Mouse (Mus musculus): Measurements from ENCODE around the gene Zbed4. TPM values are rescaled to one million over a fixed set of nuclear protein-coding genes. Genes with fewer than 3 reads are reported as not detected.
A peak's percentile ranks its signal among the peaks of the same experiment; 100 is the strongest.
"Not testable (repeated sequence)": the region's sequence is repeated elsewhere in the genome, so short reads cannot be mapped to it uniquely, and the experiment has no call there.

Zbed4 gene
- polyA plus RNA-seq, 1 experiment from 2014 or later, result 12.2 TPM

DNA sequence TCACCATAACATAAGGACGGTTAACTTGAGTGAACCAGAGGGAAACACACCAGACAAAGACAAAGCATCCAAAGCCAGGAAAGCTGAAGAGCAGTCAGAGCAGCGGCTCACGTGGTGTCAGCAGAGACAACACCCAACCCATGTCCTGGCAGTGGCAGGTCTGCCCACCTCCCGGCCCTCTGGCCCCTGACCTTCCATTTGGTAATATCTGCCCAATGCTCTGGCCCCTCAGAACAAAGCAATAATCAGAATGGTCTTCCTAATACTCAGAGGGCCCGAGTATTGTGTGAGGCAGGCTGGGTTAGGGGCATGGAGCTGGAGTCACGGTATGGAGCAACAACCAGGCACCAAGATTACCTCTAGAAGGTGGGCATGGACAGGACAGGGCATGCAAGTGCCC lies 28.3 kb upstream of the Zbed4 start:
- 0 out of 2 replicates have a peak, but pooled peaks cover 2% of the 10 kb centered on the region for H3K4me1 ChIP-seq
- no peak for ATAC-seq (ENCODE audit: insufficient number of reproducible peaks, low FRiP score, low TSS enrichment, low read depth)
- no peak overlapping the region for H3K4me3 ChIP-seq
- H3K9ac ChIP-seq, result no peak overlapping the region
- 84% methylated on average over 6 of the region's 6 CpGs for WGBS
- no peak overlapping the region for H3K4me2 ChIP-seq
- H3K27ac ChIP-seq, result no peak overlapping the region
- peaks cover 76% of the 10 kb centered on the region for H3K36me3 ChIP-seq
- no peaks in the 10 kb centered on the region for H3K27me3 ChIP-seq
- no peaks in the 10 kb centered on the region for H3K9me3 ChIP-seq

DNA sequence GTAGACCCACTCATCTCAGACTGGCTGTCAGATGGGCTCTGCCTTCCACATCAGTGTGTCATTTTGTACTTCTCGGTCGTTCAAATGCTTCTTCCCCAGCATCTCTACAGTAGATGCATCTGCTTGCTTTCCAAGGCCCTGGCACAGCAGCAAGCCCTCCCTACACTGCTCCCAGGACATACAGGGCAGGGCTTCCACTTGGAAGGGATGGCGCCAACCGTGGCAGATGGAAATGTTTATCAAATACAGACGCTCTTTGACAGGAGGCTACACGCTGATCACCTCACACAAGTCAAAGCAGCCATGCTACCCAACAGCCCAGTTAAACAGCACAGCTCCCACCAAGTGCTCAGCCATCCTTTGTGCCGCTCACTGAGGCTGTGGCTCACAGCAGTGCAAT lies 27.1 kb upstream of the Zbed4 start:
- no peak overlapping the region for H3K9ac ChIP-seq
- H3K4me2 ChIP-seq, result no peak overlapping the region
- H3K9me3 ChIP-seq, result no peaks in the 10 kb centered on the region
- no peak for ATAC-seq (ENCODE audit: insufficient number of reproducible peaks, low FRiP score, low TSS enrichment, low read depth)
- H3K27me3 ChIP-seq, result no peaks in the 10 kb centered on the region
- H3K36me3 ChIP-seq, result peaks cover 77% of the 10 kb centered on the region
- no peak overlapping the region for H3K27ac ChIP-seq
- no peak overlapping the region for H3K4me3 ChIP-seq
- 0 out of 2 replicates have a peak, but pooled peaks cover 2% of the 10 kb centered on the region for H3K4me1 ChIP-seq
- 79% methylated on average over 7 of the region's 7 CpGs for WGBS

DNA sequence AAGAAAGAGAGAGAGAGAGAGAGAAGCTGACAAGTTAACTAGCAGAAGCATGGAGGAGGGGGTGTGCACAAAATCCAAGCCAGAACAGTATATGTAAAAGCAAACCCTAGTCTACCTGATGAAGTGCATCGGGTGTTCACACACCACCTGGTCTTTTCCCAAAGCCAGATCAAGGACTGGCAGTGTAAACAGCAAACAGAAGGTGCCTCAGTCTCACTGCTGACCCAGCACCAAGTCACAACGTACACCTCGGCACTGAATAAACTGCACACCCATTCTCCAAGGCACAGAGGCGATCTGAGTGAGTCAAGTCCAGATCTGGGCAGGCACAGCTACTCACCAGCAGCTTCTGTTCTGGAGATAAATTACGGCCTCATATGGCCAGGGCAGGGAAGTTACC lies 26.4 kb upstream of the Zbed4 start:
- Histone ChIP-seq H3K9ac (no peak overlapping the region), H3K27me3 (no peaks in the 10 kb centered on the region), H3K4me1 (0 out of 2 replicates have a peak, but pooled peaks cover 2% of the 10 kb centered on the region), H3K36me3 (peaks cover 80% of the 10 kb centered on the region), H3K4me3 (no peak overlapping the region), H3K9me3 (no peaks in the 10 kb centered on the region), H3K27ac (no peak overlapping the region), H3K4me2 (no peak overlapping the region)
- ATAC-seq (ENCODE audit: insufficient number of reproducible peaks, low FRiP score, low TSS enrichment, low read depth), result no peak
- 86% methylated on average over 5 of the region's 5 CpGs for WGBS

DNA sequence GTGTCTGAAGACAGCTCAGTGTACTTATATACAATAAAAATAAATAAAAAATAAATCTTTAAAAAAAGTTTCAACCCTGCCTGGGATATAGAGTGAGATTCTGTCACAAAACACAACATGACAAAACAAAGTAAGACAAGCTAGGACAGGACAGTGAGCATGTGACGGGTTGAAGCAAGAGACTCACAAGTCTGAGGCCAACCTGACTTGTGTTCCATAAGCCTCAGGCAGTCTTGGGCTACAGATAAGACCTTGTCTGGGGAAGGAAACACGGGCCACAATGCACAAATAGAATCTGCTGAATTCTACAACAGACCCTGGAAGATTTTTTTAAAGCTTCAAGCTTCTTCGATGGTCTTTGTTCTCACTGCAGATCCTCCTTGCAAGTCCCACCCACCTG lies 24.3 kb upstream of the Zbed4 start:
- Histone ChIP-seq H3K9me3 (no peaks in the 10 kb centered on the region), H3K9ac (no peak overlapping the region), H3K27ac (no peak overlapping the region), H3K4me2 (no peak overlapping the region), H3K27me3 (no peaks in the 10 kb centered on the region), H3K36me3 (peaks cover 74% of the 10 kb centered on the region), H3K4me1 (peaks cover 17% of the 10 kb centered on the region), H3K4me3 (no peak overlapping the region)
- 74% methylated on average over 3 of the region's 3 CpGs for WGBS
- ATAC-seq (ENCODE audit: insufficient number of reproducible peaks, low FRiP score, low TSS enrichment, low read depth), result no peak

GRCm38 (mm10) chr15:88730717-88731116 lies 20.7 kb upstream of the Zbed4 start:
- H3K36me3 ChIP-seq, result peaks cover 40% of the 10 kb centered on the region
- H3K27me3 ChIP-seq, result no peaks in the 10 kb centered on the region
- ATAC-seq (ENCODE audit: insufficient number of reproducible peaks, low FRiP score, low TSS enrichment, low read depth), result no peak
- no peak overlapping the region for H3K4me3 ChIP-seq
- H3K4me1 ChIP-seq, result peaks cover 25% of the 10 kb centered on the region
- H3K9ac ChIP-seq, result no peak overlapping the region
- WGBS, result 68% methylated on average over 3 of the region's 3 CpGs
- H3K4me2 ChIP-seq, result no peak overlapping the region
- H3K27ac ChIP-seq, result no peak overlapping the region
- H3K9me3 ChIP-seq, result no peaks in the 10 kb centered on the region

DNA sequence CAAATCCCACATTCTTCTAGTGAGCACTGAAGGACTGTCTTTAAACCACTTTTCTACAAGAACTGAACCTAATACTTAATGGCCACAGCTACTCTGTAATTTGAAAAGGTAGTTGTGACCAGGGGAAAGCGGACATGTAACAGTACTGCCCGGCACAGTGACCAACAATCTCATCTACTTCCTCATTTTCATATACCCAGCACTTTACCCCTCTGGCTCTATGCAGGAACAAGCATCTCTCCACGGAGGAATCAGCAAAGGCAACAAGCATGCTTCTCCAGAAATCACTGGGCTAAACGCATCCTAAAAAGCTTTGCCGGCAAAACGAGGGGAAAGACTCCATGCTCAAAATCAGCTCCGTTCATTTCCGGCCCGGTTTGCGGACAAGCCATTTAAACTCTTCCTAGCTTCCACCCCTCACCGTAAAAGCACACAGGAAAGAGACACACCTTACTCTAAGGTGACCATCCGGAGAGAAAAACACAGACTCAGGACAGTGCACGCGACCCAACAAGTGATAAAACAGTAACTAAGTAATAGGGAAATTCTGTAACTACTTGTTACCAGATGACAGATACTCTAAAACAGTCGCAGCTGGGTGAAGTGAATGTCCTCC lies 18.9 kb upstream of the Zbed4 start:
- 11% methylated on average over 15 of the region's 15 CpGs for WGBS
- Histone ChIP-seq H3K4me3 (peak overlapping the region; percentile 97), H3K27ac (peak overlapping the region; percentile 90; the same call in 1 of the 2 replicates), H3K9me3 (no peaks in the 10 kb centered on the region), H3K36me3 (peaks cover 29% of the 10 kb centered on the region), H3K4me2 (peak overlapping the region; percentile 60), H3K4me1 (peaks cover 25% of the 10 kb centered on the region), H3K27me3 (no peaks in the 10 kb centered on the region), H3K9ac (peak overlapping the region; percentile 98)
- no peak for ATAC-seq (ENCODE audit: insufficient number of reproducible peaks, low FRiP score, low TSS enrichment, low read depth)

- Histone ChIP-seq H3K27ac (peak overlapping the region; percentile 90), H3K36me3 (peaks cover 25% of the 10 kb centered on the region), H3K9ac (peak overlapping the region; percentile 98), H3K27me3 (no peaks in the 10 kb centered on the region), H3K4me3 (peak overlapping the region; percentile 97), H3K4me1 (peaks cover 25% of the 10 kb centered on the region), H3K9me3 (no peaks in the 10 kb centered on the region), H3K4me2 (peak overlapping the region; percentile 60)
- no peak for ATAC-seq (ENCODE audit: insufficient number of reproducible peaks, low FRiP score, low TSS enrichment, low read depth)
- under 1% methylated on average over 67 of the region's 86 CpGs for WGBS
Measured at GRCm38 (mm10) chr15:88733041-88733751, 18.3 kb upstream of the Zbed4 start.

- under 1% methylated on average over 91 of the region's 103 CpGs for WGBS
- Histone ChIP-seq H3K9ac (peak within 1 kb of the TSS; percentile 98), H3K4me2 (peak within 1 kb of the TSS; percentile 71), H3K36me3 (peaks cover 19% of the 10 kb centered on the region), H3K27me3 (no peaks in the 10 kb centered on the region), H3K4me3 (peak within 1 kb of the TSS; percentile 97), H3K27ac (peak within 1 kb of the TSS; percentile 90), H3K9me3 (no peaks in the 10 kb centered on the region), H3K4me1 (peaks cover 25% of the 10 kb centered on the region)
- ATAC-seq (ENCODE audit: insufficient number of reproducible peaks, low FRiP score, low TSS enrichment, low read depth), result peak; percentile 82
Measured at GRCm38 (mm10) chr15:88733834-88734571, 17.5 kb upstream of the Zbed4 start, which contains the start of gene Brd1. TSS of gene Brd1 (minus strand) at chr15:88734233.

- H3K9me3 ChIP-seq, result no peaks in the 10 kb centered on the region
- H3K36me3 ChIP-seq, result no peaks in the 10 kb centered on the region
- no peak overlapping the region for H3K9ac ChIP-seq
- H3K4me1 ChIP-seq, result peaks cover 20% of the 10 kb centered on the region
- no peaks in the 10 kb centered on the region for H3K27me3 ChIP-seq
- H3K4me2 ChIP-seq, result no peak overlapping the region
- no peak overlapping the region for H3K4me3 ChIP-seq
- no peak for ATAC-seq (ENCODE audit: insufficient number of reproducible peaks, low FRiP score, low TSS enrichment, low read depth)
- 68% methylated on average over 4 of the region's 4 CpGs for WGBS
- no peak overlapping the region for H3K27ac ChIP-seq
Measured at GRCm38 (mm10) chr15:88736166-88736565, 15.3 kb upstream of the Zbed4 start.

GRCm38 (mm10) chr15:88738466-88738865 lies 13.0 kb upstream of the Zbed4 start:
- Histone ChIP-seq H3K9ac (no peak overlapping the region), H3K9me3 (no peaks in the 10 kb centered on the region), H3K4me2 (no peak overlapping the region), H3K27me3 (no peaks in the 10 kb centered on the region; the same call in 1 of the 2 replicates), H3K27ac (no peak overlapping the region), H3K36me3 (no peaks in the 10 kb centered on the region), H3K4me1 (peaks cover 3% of the 10 kb centered on the region), H3K4me3 (no peak overlapping the region)
- WGBS, result 76% methylated on average over 2 of the region's 2 CpGs
- no peak for ATAC-seq (ENCODE audit: insufficient number of reproducible peaks, low FRiP score, low TSS enrichment, low read depth)

DNA sequence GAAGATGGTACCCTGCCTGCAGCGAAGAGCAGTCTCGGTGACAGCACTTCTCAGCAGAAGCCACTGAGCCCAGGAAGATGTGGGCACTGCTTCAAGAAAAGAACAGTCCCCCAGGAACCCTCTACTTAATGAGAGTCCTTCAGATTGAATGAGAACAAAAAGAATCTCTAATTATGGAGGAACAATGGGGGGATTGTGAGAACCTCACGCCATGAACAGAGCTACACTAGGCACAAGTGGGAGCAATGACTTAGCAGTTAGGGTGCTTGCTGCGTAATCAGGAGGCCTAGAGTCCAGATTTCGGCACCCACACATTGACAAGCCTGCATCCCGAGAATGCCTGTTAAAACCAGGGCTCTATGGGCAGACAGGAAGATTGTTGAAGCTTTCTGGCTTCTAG lies 10.1 kb upstream of the Zbed4 start:
- no peak for ATAC-seq (ENCODE audit: insufficient number of reproducible peaks, low FRiP score, low TSS enrichment, low read depth)
- 77% methylated on average over 6 of the region's 6 CpGs for WGBS
- Histone ChIP-seq H3K4me2 (no peak overlapping the region), H3K9me3 (no peaks in the 10 kb centered on the region), H3K9ac (no peak overlapping the region), H3K4me3 (no peak overlapping the region), H3K4me1 (no peaks in the 10 kb centered on the region), H3K27ac (no peak overlapping the region), H3K36me3 (no peaks in the 10 kb centered on the region), H3K27me3 (no peaks in the 10 kb centered on the region; the same call in 1 of the 2 replicates)

DNA sequence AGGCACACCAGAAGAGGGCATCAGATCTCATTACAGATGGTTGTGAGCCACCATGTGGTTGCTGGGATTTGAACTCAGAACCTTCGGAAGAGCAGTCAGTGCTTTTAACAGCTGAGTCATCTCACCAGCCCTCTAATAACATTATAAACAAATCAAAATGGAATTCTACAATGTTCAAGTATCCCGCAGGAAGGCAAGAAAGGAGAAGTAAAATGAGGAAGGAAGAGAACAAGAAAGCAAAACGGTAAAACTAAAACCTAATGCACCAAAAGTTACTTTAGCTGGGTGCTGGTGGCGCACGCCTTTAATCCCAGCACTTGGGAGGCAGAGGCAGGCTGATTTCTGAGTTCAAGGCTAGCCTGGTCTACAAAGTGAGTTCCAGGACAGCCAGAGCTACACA lies 8.1 kb upstream of the Zbed4 start:
- ATAC-seq (ENCODE audit: insufficient number of reproducible peaks, low FRiP score, low TSS enrichment, low read depth); H3K4me2 ChIP-seq; H3K4me3 ChIP-seq; H3K4me1 ChIP-seq; H3K36me3 ChIP-seq; H3K27ac ChIP-seq; H3K9ac ChIP-seq; H3K27me3 ChIP-seq; H3K9me3 ChIP-seq: not testable (repeated sequence)
- 83% methylated on average over 5 of the region's 5 CpGs for WGBS

Measured in limb, embryonic 15.5 days (tissue).